Mouse (Mus musculus) embryonic facial prominence, embryonic 10.5 days (tissue): ENCODE measurements around the gene Hpcal1. TPM values are rescaled to one million over a fixed set of nuclear protein-coding genes. Genes with fewer than 3 reads are reported as not detected.

Experiments
- DNase-seq: peaks from one replicate; pipeline ENCODE4 v3.0.0-alpha.2; 2017; ENCODE audit warnings: low spot score
- H3K27ac ChIP-seq: fragments of 300-500 bp; sonication (generic); replicated peaks from 2 replicates; pipeline ENCODE4 v1.5.1; 2016; ENCODE audit warnings: mild to moderate bottlenecking
- H3K27me3 ChIP-seq: fragments of 300-500 bp; sonication (generic); replicated peaks from 2 replicates; pipeline ENCODE4 v1.6.1; 2016; ENCODE audit warnings: low read depth, mild to moderate bottlenecking; ENCODE audit not compliant: poor library complexity, severe bottlenecking
- H3K36me3 ChIP-seq: fragments of 300-500 bp; sonication (generic); replicated peaks from 2 replicates; pipeline ENCODE4 v1.6.1; 2016; ENCODE audit warnings: mild to moderate bottlenecking, moderate library complexity
- H3K4me1 ChIP-seq: fragments of 300-500 bp; sonication (generic); 2 replicates; pipeline ENCODE4 v1.6.1; 2016
- H3K4me3 ChIP-seq: fragments of 300-500 bp; sonication (generic); 2 replicates; pipeline ENCODE4 v1.5.1; 2016; ENCODE audit warnings: mild to moderate bottlenecking, moderate library complexity
- H3K9me3 ChIP-seq: fragments of 300-500 bp; sonication (generic); 2 replicates; pipeline ENCODE4 v1.6.1; 2016; ENCODE audit warnings: mild to moderate bottlenecking
- WGBS: fragments of 180-500 bp; shearing (Covaris S2); methylation state at CpG from one replicate; pipeline ENCODE4 v1.1.7; 2016; 5-methylcytosine and 5-hydroxymethylcytosine counted together
- polyA plus RNA-seq: library from polyadenylated mRNA; unstranded; fragments of >200 nt; fragmentation: Nextera tagmentation; extraction: Ambion mirVana; gene quantifications from 2 replicates; pipeline ENCODE4 v1.2.1, GENCODE M21; 2016

Hpcal1 gene
- polyA plus RNA-seq, 1 experiment from 2014 or later = 37.4 TPM

GRCm38 (mm10) chr12:17723182-17723570 is 32.5 kb downstream of the Hpcal1 start:
- Histone ChIP-seq H3K4me1 (peaks cover 56% of the 10 kb centered on the region), H3K4me3 (no peak overlapping the region), H3K27me3 (no peaks in the 10 kb centered on the region), H3K9me3 (no peaks in the 10 kb centered on the region; the same call in 1 of the 2 replicates), H3K27ac (no peak overlapping the region), H3K36me3 (no peaks in the 10 kb centered on the region)
- 75% methylated on average over 1 of the region's 1 CpGs for WGBS
- no peak for DNase-seq

GRCm38 (mm10) chr12:17723999-17724398 is 33.3 kb downstream of the Hpcal1 start:
- Histone ChIP-seq H3K36me3 (no peaks in the 10 kb centered on the region), H3K4me1 (peaks cover 64% of the 10 kb centered on the region), H3K27me3 (no peaks in the 10 kb centered on the region), H3K27ac (peak overlapping the region; percentile 75), H3K4me3 (no peak overlapping the region), H3K9me3 (no peaks in the 10 kb centered on the region; the same call in 1 of the 2 replicates)
- no peak for DNase-seq
- 73% methylated on average over 6 of the region's 6 CpGs for WGBS

GRCm38 (mm10) chr12:17724412-17725090 is 33.9 kb downstream of the Hpcal1 start:
- Histone ChIP-seq H3K9me3 (no peaks in the 10 kb centered on the region; the same call in 1 of the 2 replicates), H3K4me3 (no peak overlapping the region), H3K27me3 (no peaks in the 10 kb centered on the region), H3K27ac (peak overlapping the region; percentile 75), H3K4me1 (peaks cover 64% of the 10 kb centered on the region), H3K36me3 (no peaks in the 10 kb centered on the region)
- 57% methylated on average over 3 of the region's 3 CpGs for WGBS
- no peak for DNase-seq

DNA sequence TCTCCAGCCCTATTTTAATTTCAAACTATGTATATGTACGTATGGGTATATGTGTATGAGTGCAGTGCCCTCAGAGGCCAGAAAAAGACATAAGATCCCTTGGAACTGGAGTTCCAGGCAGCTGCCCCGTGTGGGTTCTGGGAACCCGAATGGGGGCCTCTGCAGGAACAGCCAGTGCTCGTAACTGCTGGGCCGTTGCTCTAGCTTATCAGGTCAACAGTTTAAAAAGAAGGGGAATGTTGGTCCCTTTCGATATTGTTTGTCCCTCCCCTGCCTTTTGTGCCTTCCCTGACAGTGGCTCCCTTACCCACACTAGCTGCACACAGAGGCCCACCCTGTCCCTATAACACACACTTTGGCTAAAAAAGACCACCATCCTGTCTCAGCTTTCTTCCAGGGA is 34.9 kb downstream of the Hpcal1 start:
- WGBS = 79% methylated on average over 6 of the region's 6 CpGs
- Histone ChIP-seq H3K27ac (peak overlapping the region; percentile 4; the same call in 1 of the 2 replicates), H3K36me3 (no peaks in the 10 kb centered on the region), H3K9me3 (no peaks in the 10 kb centered on the region; the same call in 1 of the 2 replicates), H3K27me3 (no peaks in the 10 kb centered on the region), H3K4me1 (peaks cover 64% of the 10 kb centered on the region), H3K4me3 (no peak overlapping the region)
- DNase-seq = no peak

DNA sequence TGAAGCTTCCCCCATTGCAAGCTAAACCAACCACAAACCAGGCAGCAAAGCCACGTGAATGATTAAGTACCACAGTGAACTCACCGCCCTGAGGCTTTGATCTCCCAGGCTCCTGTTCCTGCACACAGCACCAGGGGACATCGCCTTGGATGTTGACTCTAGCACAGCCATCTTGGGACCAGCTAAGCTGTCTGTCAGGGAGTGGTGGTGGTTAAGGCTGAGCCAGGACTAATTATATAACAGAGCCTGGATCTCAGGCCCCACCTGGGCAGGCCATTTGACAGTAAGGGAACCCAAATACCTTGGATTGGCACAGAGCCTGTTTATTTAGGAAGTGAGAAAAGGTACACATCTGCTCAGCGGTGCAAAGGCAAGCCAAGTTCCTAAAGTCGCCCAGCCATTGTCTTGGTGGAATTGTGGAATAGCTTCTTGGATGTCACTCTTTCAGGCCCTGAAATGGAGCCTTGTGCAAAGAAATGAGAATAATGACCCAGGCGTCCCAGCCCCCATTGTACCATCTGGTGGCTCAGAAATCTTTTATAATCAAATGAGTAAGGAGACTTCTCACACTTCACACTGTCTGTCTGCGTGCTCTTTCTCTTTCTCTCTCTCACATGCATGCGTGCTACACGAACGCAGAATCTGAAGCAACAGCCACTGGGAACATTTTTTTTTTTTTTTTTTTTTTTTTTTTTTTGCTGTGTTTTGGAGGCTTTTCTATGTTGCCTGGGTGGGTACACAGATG is 36.1 kb downstream of the Hpcal1 start:
- WGBS = 70% methylated on average over 10 of the region's 10 CpGs
- no peak overlapping the region; the same call in 1 of the 2 replicates for H3K27ac ChIP-seq

DNA sequence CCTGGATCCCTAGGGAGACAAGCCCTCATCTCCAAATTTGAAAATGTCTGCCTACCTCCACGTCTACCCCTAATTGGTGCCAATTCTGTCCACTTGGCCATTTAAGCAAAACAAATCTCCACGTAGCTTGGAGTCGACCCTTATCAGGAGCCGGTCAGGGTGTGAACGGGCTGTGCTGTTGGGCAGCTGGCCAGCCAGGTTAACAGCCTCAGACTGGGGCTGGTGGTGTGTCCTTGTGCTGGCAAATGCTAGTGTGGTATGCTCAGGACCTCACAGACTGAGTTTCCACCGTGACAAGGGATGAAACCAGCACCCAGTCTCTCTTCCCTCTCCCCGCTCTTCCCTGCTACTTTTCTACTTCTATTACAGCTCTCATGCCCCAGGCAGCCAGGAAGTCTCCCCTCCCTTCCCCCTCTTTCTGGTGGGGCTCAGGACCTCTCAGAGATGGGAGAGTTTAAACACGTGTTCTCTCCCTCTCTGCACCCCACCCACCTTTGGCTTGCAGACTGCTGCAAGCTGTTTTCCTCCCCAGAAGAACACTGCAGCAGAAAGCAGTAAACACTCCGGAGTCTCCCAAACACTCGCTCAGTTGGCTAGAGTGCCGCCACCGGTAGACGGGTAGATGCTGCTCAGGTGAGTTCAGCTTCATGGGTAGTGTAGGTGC is 37.2 kb downstream of the Hpcal1 start:
- Histone ChIP-seq H3K9me3 (no peaks in the 10 kb centered on the region; the same call in 1 of the 2 replicates), H3K27ac (peak overlapping the region; percentile 51), H3K36me3 (no peaks in the 10 kb centered on the region), H3K27me3 (no peaks in the 10 kb centered on the region), H3K4me3 (no peak overlapping the region), H3K4me1 (peaks cover 71% of the 10 kb centered on the region)
- 68% methylated on average over 13 of the region's 13 CpGs for WGBS
- DNase-seq = no peak

More for the DNA sequence above, 36.1 kb downstream of the Hpcal1 start:
- no peaks in the 10 kb centered on the region; the same call in 1 of the 2 replicates for H3K9me3 ChIP-seq
- no peak for DNase-seq
- peaks cover 64% of the 10 kb centered on the region for H3K4me1 ChIP-seq
- H3K27me3 ChIP-seq = no peaks in the 10 kb centered on the region
- H3K4me3 ChIP-seq = no peak overlapping the region
- H3K36me3 ChIP-seq = no peaks in the 10 kb centered on the region

- no peaks in the 10 kb centered on the region for H3K36me3 ChIP-seq
- H3K27ac ChIP-seq = no peak overlapping the region
- H3K4me1 ChIP-seq = peaks cover 71% of the 10 kb centered on the region
- H3K4me3 ChIP-seq = no peak overlapping the region
- 91% methylated on average over 13 of the region's 13 CpGs for WGBS
- no peaks in the 10 kb centered on the region for H3K9me3 ChIP-seq
- no peak for DNase-seq
- H3K27me3 ChIP-seq = no peaks in the 10 kb centered on the region
Observed at GRCm38 (mm10) chr12:17729211-17729900, 38.7 kb downstream of the Hpcal1 start.

DNA sequence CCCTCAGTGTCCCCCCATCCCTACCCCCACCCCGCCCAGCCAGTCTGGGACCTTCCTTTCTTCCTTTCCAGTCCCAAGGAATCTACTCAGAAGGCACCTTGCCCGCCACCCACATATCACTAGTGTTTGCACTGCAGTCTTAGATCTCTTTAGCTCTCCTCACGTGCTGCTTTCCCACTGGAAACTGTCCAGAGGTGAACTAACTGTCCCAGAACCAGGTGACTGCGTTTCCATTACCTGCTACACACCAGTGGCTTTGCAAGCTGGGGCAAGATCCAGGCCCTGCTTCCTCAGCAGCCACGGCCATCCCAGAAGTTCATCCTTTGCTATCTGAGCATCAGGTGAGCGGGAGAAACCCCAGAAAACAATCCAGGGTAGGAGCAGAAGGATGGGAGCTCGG is 41.4 kb downstream of the Hpcal1 start:
- no peaks in the 10 kb centered on the region for H3K27me3 ChIP-seq
- H3K4me1 ChIP-seq = peaks cover 48% of the 10 kb centered on the region
- 87% methylated on average over 7 of the region's 7 CpGs for WGBS
- DNase-seq = no peak
- no peaks in the 10 kb centered on the region for H3K36me3 ChIP-seq
- H3K9me3 ChIP-seq = no peaks in the 10 kb centered on the region
- no peak overlapping the region for H3K4me3 ChIP-seq
- no peak overlapping the region for H3K27ac ChIP-seq

DNA sequence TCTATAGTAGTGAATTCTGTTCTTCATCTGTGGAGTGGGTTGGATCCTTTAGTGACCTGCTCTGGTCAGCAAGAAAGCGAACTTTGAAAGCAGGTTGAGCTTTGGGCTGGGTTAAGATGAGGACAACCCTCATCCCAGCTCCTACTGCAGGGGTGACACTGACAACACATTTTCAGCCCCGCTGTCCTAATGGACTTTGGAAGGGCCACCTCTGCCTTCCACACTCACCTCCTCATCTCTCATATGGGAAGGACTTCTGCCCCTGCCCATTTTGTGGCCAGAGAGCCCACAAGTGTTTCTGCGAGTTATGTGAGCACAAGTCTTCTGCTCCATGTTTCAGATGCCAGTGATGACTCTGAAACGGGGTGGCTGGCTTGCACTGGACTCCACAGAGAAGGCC is 41.9 kb downstream of the Hpcal1 start:
- DNase-seq = no peak
- H3K4me3 ChIP-seq = no peak overlapping the region
- no peaks in the 10 kb centered on the region for H3K27me3 ChIP-seq
- 77% methylated on average over 4 of the region's 4 CpGs for WGBS
- peak overlapping the region; percentile 73 for H3K27ac ChIP-seq
- H3K36me3 ChIP-seq = no peaks in the 10 kb centered on the region
- peaks cover 49% of the 10 kb centered on the region for H3K4me1 ChIP-seq
- no peaks in the 10 kb centered on the region for H3K9me3 ChIP-seq

- peaks cover 48% of the 10 kb centered on the region for H3K4me1 ChIP-seq
- peak overlapping the region; percentile 73 for H3K27ac ChIP-seq
- DNase-seq = peak; percentile 39
- H3K4me3 ChIP-seq = no peak overlapping the region
- no peaks in the 10 kb centered on the region for H3K9me3 ChIP-seq
- H3K36me3 ChIP-seq = no peaks in the 10 kb centered on the region
- H3K27me3 ChIP-seq = no peaks in the 10 kb centered on the region
- WGBS = 37% methylated on average over 6 of the region's 6 CpGs
Observed at GRCm38 (mm10) chr12:17733114-17733904, 42.7 kb downstream of the Hpcal1 start.

DNA sequence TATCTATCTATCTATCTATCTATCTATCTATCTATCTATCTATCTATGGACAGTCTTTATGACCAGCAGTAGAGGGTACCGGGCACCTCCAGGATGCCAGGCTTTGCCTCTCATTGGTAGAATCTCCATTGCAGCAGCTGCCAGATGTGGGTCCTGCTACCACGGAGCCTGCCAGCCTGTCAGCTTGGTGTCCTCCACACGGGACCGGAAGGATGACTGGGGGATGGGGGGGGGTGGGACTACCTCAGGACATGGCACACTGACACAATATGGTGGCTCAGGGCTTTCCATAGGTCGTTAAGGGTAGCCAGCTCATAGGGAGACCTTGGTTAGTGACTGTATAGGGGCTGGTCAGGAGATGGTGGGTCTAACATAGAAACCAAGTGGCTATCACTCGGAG is 45.7 kb downstream of the Hpcal1 start:
- no peaks in the 10 kb centered on the region for H3K9me3 ChIP-seq
- no peaks in the 10 kb centered on the region for H3K36me3 ChIP-seq
- 86% methylated on average over 6 of the region's 6 CpGs for WGBS
- no peak overlapping the region for H3K4me3 ChIP-seq
- DNase-seq = no peak
- no peak overlapping the region for H3K27ac ChIP-seq
- peaks cover 52% of the 10 kb centered on the region for H3K4me1 ChIP-seq
- H3K27me3 ChIP-seq = no peaks in the 10 kb centered on the region
